Mouse (Mus musculus) left cerebral cortex, postnatal 10 days (tissue): ENCODE measurements at regions not wholly inside any gene's neighbourhood (a gene's known extent, or its start where the extent isn't known, plus 50 kb on each side); places are given as distances from the start of the nearest gene placed in this dataset.

Experiments
- DNase-seq, 2 experiments: peaks; one replicate each; pipeline ENCODE4 v3.0.0; 2021 to 2022; ENCODE audit warnings: low spot score in 2 of 2, mixed read lengths in 1 of 2; ENCODE audit errors: extremely low spot score in 1 of 2
- intact Hi-C: fragments of 180-260 bp; cut with DNase I; formaldehyde crosslinking; loops from one replicate; pipeline ENCODE4 v1.15.1; 2025

- intact Hi-C loops = no loop called here
These were observed 221.9 kb upstream of the Amigo2 start for GRCm38 (mm10) chr15:97468732-97469683.

DNA sequence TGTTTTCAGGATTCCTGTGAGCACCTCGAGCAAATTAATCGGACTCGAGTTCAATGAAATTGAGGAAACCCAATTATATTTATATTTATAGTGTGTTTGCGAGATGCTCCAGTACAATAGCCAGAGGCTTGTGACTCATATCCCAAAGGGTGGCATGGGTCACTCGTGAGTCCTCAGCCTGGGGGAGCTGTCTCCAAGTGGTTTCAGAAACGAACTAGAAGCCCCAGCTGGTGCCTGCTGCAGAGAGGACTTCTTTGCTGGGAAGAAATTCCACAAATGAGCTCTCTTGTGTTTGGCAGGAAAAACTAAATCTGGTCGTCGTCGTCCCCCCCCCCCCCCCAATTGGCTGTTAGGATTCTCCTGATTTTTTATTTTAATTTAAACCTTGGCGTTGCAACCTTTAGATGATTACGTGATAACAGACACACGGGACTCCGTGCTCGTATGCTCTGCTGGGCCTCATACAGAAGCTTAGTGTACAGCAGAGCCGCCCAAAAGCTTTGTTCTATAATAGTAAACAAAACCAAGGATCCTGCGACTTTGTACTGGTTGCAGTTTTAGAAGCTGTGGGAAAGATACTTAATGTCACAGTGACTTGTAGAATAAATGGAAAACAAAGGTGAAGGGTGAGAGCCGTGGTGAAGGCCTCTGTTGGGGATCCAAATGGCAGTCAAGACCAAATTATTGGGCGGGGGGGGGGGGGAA is 220.8 kb upstream of the Amigo2 start:
- DNase-seq = no peak
- intact Hi-C loops = no loop called here

More at GRCm38 (mm10) chr15:97468732-97469683, 221.9 kb upstream of the Amigo2 start:
- DNase-seq = no peak

DNA sequence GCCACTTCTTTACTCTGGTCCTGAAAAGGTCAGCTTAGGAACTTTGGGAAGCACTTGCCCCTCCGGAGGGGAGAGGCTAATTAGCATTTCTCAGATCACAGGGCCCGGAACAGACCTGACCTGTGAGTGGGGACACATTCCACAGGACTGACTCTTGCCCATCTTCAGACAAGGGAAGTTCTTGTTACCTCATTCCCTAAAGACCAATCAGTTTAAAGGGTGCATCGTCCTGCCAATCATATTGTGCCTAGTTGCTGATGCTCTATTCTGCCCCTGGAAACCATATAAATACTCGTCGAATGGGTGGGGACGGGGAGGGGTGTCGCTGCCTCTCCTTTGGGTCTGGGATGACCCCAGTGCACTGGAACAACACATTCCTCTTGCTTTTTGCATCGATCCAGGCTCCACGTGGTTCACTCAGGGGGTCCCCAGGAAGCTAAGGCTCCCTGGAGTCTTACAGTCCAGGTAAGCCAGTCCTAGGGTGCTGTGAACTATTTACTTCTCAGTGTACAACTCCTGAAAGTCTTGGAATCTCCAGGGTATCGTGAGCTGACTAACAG is 219.9 kb upstream of the Amigo2 start:
- intact Hi-C loops = no loop called here
- no peak for DNase-seq

DNA sequence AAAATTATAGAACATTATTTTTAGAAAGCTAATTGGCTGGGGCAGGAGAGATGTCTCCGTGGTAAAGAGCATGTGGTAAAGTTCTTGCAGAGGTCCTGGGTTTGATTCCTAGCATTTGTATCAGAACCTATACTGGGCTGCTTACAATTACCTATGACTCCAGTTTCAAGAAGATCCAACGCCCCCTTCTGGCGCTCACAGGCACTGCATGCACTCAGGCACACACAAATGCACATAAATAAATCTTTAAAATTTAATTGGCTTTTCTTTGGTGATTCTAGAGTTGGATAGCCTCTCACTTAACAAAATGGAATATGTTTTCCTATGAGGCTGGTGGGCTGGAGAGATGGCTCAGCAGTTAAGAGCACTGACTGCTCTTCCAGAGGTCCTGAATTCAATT is 219.0 kb upstream of the Amigo2 start:
- intact Hi-C loops = no loop called here
- no peak for DNase-seq

DNA sequence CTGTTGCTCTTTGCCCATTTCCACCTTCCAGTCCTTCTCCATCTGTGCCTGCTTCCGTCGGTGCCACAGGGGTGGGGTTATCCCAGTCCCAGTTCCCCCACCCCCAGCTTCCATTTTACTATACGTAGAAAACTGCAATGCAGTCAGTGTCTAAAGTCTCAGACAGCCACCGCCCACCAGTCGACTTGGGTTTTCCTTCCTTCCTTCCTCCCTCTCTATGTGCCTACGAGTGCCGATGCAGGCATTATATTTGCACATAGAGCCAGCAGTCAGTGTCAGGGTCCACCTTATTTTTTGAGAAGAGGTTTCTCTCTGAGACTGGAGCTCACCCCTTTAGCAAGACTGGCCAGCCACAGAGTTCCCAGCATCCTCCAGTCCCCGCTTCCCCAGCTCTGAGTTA is 218.3 kb upstream of the Amigo2 start:
- no peak for DNase-seq
- intact Hi-C loops = no loop called here

GRCm38 (mm10) chr15:97464737-97465136 is 217.7 kb upstream of the Amigo2 start:
- intact Hi-C loops = no loop called here
- no peak for DNase-seq

GRCm38 (mm10) chr15:97462587-97462986 is 215.5 kb upstream of the Amigo2 start:
- intact Hi-C loops = no loop called here
- no peak for DNase-seq

DNA sequence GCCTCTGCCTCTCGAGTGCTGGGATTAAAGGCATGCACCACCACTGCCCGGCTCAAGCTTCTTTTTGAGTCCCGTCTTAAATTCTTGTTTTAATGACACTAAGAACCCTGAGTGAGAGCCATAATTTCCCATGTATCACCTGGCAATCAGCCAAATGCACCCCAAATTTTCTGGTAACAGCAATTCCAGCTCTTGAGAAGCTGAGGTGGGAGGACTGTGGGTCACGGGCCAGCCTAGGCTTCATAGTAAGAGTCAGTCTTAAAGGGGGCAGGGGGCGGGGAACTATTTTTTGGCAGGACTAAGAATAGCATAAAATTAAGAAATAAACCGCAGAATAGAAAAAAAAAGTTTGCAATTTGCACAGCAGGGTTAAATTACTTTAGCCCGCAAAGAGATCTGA is 214.9 kb upstream of the Amigo2 start:
- no peak for DNase-seq
- intact Hi-C loops = no loop called here

- no peak for DNase-seq
These were observed 214.0 kb upstream of the Amigo2 start for GRCm38 (mm10) chr15:97461060-97461459.

DNA sequence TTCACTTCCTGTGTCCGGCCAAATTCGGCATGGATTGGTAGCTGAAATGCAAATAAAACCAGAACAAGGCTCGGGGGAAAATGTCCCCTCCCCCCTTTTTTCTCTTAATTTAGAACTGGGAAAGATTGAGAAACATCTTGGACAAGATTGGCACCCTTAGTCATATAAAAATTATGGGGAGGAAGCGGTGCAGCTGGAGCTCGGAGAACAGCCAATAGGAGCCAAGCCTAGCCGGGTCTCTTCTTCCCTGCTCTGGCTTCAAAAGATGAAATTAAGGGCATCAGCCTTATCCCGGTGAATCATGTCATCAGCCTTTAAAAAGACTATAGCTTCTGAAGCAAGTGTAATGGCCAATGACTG is 213.3 kb upstream of the Amigo2 start:
- no peak for DNase-seq
- intact Hi-C loops = no loop called here

More at GRCm38 (mm10) chr15:97461060-97461459, 214.0 kb upstream of the Amigo2 start:
- intact Hi-C loops = no loop called here

- no peak for DNase-seq
- intact Hi-C loops = no loop called here
These were observed 212.7 kb upstream of the Amigo2 start for GRCm38 (mm10) chr15:97459606-97460359.

DNA sequence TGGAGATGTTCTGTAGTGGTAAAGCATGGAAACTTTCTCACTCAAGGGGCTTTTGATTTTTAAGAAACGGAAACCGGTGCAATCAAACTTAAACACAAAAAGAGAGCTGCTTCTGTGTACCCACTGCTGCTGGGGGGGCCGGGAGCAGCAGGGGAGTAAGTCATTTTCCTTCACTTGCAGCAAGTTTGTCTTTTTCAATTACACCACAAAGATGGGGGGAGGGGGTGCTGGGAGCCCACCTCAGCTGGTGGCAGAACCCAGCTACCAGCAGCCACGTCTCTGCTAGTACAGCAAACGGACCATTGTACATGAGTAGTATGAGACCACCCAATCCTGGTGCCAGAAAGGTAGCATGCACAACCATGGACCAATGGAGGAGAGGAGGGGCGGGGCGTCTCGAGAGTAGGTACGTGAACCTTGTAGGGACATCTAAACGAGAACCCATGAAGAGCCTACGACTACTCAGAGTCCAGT is 211.7 kb upstream of the Amigo2 start:
- intact Hi-C loops = no loop called here
- no peak for DNase-seq

- intact Hi-C loops = no loop called here
- no peak for DNase-seq
These were observed 211.2 kb upstream of the Amigo2 start for GRCm38 (mm10) chr15:97458139-97458747.

DNA sequence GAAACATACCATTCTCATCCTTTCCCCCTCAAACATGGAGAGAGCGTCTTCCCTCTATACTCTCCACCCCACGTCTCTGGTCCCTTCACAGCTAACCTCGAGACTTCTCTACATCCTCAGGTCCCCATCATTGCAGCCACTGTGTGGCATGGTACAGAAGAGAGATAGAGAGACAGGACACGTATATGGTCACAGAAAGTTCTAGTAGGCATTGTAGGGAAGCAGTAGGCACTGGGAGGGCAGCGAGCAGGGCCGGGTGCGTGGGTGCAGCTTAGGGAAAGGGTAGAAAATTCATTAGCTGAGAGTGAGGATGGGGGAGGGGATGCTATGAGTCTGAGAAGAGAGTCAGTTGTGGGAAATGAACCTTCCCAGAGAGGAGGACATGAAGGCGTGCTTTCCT is 210.4 kb upstream of the Amigo2 start:
- DNase-seq = no peak
- intact Hi-C loops = no loop called here

- DNase-seq = peak in 1 of 2 experiments; percentile 63
- intact Hi-C loops = no loop called here
These were observed 209.9 kb upstream of the Amigo2 start for GRCm38 (mm10) chr15:97456991-97457390.

GRCm38 (mm10) chr15:97455672-97456071 is 208.6 kb upstream of the Amigo2 start:
- intact Hi-C loops = no loop called here
- no peak for DNase-seq

- intact Hi-C loops = no loop called here
- DNase-seq = no peak
These were observed 202.6 kb upstream of the Amigo2 start for GRCm38 (mm10) chr15:97449724-97450123.

GRCm38 (mm10) chr15:97449001-97449400 is 201.9 kb upstream of the Amigo2 start:
- intact Hi-C loops = no loop called here
- DNase-seq = no peak
